Mouse (Mus musculus) embryonic facial prominence, embryonic 13.5 days (tissue): ENCODE results near the gene Ppa2. TPM values are rescaled to one million over a fixed set of nuclear protein-coding genes. Genes with fewer than 3 reads are reported as not detected.

Experiments
- ATAC-seq: fragments of 200-750 bp; cut with Nextera tagmentation; 2 replicates; pipeline ENCODE4 v1.8.0; 2017; ENCODE audit warnings: low read depth; ENCODE audit not compliant: insufficient number of reproducible peaks, insufficient read depth, low FRiP score, low TSS enrichment
- H3K27ac ChIP-seq: fragments of 300-500 bp; sonication (generic); 2 replicates; pipeline ENCODE4 v1.5.1; 2015; ENCODE audit warnings: moderate library complexity, mild to moderate bottlenecking, inconsistent platforms
- H3K27me3 ChIP-seq: fragments of 300-500 bp; sonication (generic); 2 replicates; pipeline ENCODE4 v1.6.1; 2015; ENCODE audit warnings: mild to moderate bottlenecking, inconsistent platforms
- H3K36me3 ChIP-seq: fragments of 300-500 bp; sonication (generic); 2 replicates; pipeline ENCODE4 v1.6.1; 2015; ENCODE audit warnings: mild to moderate bottlenecking, inconsistent platforms
- H3K4me1 ChIP-seq: fragments of 300-500 bp; sonication (generic); 2 replicates; pipeline ENCODE4 v1.6.1; 2015; ENCODE audit warnings: inconsistent platforms
- H3K4me2 ChIP-seq: fragments of 300-500 bp; sonication (generic); 2 replicates; pipeline ENCODE4 v1.6.1; 2015; ENCODE audit warnings: moderate library complexity, mild to moderate bottlenecking, inconsistent platforms
- H3K4me3 ChIP-seq: fragments of 300-500 bp; sonication (generic); 2 replicates; pipeline ENCODE4 v1.5.1; 2015; ENCODE audit warnings: mild to moderate bottlenecking, inconsistent platforms
- H3K9ac ChIP-seq: fragments of 300-500 bp; sonication (generic); 2 replicates; pipeline ENCODE4 v1.6.1; 2015; ENCODE audit warnings: mild to moderate bottlenecking, inconsistent platforms
- H3K9me3 ChIP-seq: fragments of 300-500 bp; sonication (generic); 2 replicates; pipeline ENCODE4 v1.6.1; 2016; ENCODE audit warnings: inconsistent platforms
- WGBS: fragments of 180-500 bp; shearing (Covaris S2); methylation state at CpG from one replicate; pipeline ENCODE4 v1.1.7; 2015; ENCODE audit warnings: mixed read lengths; 5-methylcytosine and 5-hydroxymethylcytosine counted together
- polyA plus RNA-seq: library from polyadenylated mRNA; unstranded; fragments of >200 nt; fragmentation: Nextera tagmentation; extraction: Ambion mirVana; gene quantifications from 2 replicates; pipeline ENCODE4 v1.2.1, GENCODE M21; 2015

Ppa2 gene
- 77.0 and 86.2 TPM in 2 replicates for polyA plus RNA-seq

- Histone ChIP-seq H3K9ac (peak within 1 kb of the TSS; percentile 96), H3K27me3 (no peaks in the 10 kb centered on the region), H3K4me3 (peak within 1 kb of the TSS; percentile 79), H3K4me1 (no peaks in the 10 kb centered on the region), H3K36me3 (no peaks in the 10 kb centered on the region), H3K4me2 (peak within 1 kb of the TSS; percentile 66), H3K9me3 (peaks cover 6% of the 10 kb centered on the region; the same call in 1 of the 2 replicates), H3K27ac (peak within 1 kb of the TSS; percentile 98)
- ATAC-seq = peak; percentile 89
- WGBS = under 1% methylated on average over 84 of the region's 95 CpGs
Measured at GRCm38 (mm10) chr3:133309954-133310808, at the start of gene Ppa2. Gene Ppa2, plus strand, starts transcription at chr3:133310110.

DNA sequence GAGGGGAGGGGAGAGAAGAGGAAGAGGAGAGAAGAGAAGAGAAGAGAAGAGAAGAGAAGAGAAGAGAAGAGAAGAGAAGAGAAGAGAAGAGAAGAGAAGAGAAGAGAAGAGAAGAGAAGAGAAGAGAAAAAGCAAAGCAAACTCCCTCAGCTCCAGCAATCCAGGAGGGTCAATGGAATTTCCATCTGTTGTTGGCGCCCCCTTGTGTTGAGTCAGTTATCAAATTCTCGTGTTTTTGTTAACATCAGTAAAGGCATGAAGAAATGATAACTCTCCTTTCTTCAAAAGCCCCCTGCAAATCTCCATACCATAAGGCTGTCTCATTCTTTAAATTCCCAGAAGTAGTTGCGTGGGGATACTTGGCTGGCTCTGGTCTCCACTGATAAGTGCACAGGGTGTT lies 38.0 kb upstream of the Ppa2 start:
- no peak overlapping the region for H3K4me2 ChIP-seq
- no peaks in the 10 kb centered on the region for H3K4me1 ChIP-seq
- H3K36me3 ChIP-seq = no peaks in the 10 kb centered on the region
- H3K27me3 ChIP-seq = no peaks in the 10 kb centered on the region
- H3K9ac ChIP-seq = no peak overlapping the region
- no peak overlapping the region for H3K27ac ChIP-seq
- 16% methylated on average over 3 of the region's 3 CpGs for WGBS
- H3K4me3 ChIP-seq = no peak overlapping the region
- ATAC-seq = no peak
- no peaks in the 10 kb centered on the region for H3K9me3 ChIP-seq

DNA sequence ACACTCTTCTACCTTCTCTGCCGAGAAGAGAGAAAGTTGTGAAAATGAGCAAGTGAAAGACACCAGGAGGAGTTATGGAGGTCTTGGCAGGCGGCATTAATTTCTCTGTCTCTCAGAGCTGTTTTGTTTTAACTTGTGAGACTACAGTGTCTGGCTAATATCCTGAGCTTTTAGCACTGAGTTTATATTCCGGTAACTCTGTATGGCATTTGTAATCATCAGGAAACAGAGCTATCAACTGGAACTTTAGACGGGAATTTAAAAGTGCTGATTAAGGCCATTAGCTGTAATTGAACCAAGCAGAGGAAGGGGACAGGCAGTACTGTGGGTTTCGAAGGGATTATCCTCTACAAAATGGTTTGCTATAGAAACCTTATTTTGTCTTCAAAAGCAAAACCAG lies 25.3 kb upstream of the Ppa2 start:
- Histone ChIP-seq H3K4me1 (no peaks in the 10 kb centered on the region), H3K9me3 (no peaks in the 10 kb centered on the region), H3K27ac (no peak overlapping the region), H3K36me3 (no peaks in the 10 kb centered on the region), H3K4me2 (no peak overlapping the region), H3K4me3 (no peak overlapping the region), H3K9ac (no peak overlapping the region), H3K27me3 (no peaks in the 10 kb centered on the region)
- no peak for ATAC-seq
- WGBS = 46% methylated on average over 5 of the region's 5 CpGs

DNA sequence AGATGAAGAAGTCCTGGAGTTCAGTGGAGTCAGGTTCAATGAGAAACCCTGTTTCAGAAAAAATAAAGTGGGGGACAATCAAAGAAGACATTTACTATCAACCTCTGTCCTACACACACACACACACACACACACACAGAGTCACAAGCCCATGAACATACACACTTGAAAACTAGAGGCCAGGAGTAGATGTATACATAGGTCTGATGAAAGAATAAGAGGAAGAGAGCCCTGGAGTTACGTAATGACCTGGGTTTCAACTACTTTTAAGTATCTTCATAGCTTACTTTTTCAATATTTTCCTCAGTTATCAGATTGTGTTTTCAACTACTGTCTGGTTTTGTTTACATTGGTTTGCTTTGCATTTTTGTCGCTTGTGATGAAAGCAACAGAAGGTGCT lies 21.1 kb upstream of the Ppa2 start:
- Histone ChIP-seq H3K9ac (no peak overlapping the region), H3K4me2 (no peak overlapping the region), H3K27me3 (no peaks in the 10 kb centered on the region), H3K36me3 (no peaks in the 10 kb centered on the region), H3K4me1 (no peaks in the 10 kb centered on the region), H3K4me3 (no peak overlapping the region), H3K27ac (no peak overlapping the region), H3K9me3 (peaks cover 2% of the 10 kb centered on the region; the same call in 1 of the 2 replicates)
- WGBS = 92% methylated on average over 2 of the region's 2 CpGs
- ATAC-seq = no peak

DNA sequence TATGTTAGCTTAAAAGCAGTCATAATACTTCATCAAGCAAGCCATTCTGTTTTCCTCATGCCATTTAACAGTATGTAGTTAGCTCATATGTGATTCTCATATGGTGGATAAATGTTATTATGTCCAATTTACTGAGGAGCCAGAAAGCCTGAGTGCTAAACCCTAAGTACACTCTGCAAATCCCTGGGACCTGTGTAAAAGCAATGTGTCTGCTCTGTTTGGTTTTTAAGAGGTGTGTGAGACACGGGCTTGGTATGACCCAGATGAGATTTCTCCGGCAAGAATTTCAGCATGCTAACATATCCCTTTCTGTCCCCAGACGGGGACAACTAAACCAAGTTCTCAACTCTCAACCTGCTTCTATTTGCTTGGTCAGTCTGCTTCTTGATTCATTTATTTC lies 5.6 kb upstream of the Ppa2 start:
- H3K36me3 ChIP-seq = no peaks in the 10 kb centered on the region
- H3K4me1 ChIP-seq = no peaks in the 10 kb centered on the region
- H3K27ac ChIP-seq = no peak overlapping the region
- H3K9me3 ChIP-seq = peaks cover 6% of the 10 kb centered on the region; the same call in 1 of the 2 replicates
- no peak overlapping the region for H3K4me2 ChIP-seq
- H3K4me3 ChIP-seq = no peak overlapping the region
- 92% methylated on average over 3 of the region's 3 CpGs for WGBS
- no peak for ATAC-seq
- no peak overlapping the region for H3K9ac ChIP-seq
- H3K27me3 ChIP-seq = no peaks in the 10 kb centered on the region

- no peaks in the 10 kb centered on the region for H3K36me3 ChIP-seq
- H3K27ac ChIP-seq = no peak overlapping the region
- ATAC-seq = no peak
- no peaks in the 10 kb centered on the region for H3K4me1 ChIP-seq
- H3K27me3 ChIP-seq = no peaks in the 10 kb centered on the region
- peaks cover 6% of the 10 kb centered on the region; the same call in 1 of the 2 replicates for H3K9me3 ChIP-seq
- WGBS = 95% methylated on average over 3 of the region's 3 CpGs
- H3K9ac ChIP-seq = no peak overlapping the region
- no peak overlapping the region for H3K4me3 ChIP-seq
- no peak overlapping the region for H3K4me2 ChIP-seq
Measured at GRCm38 (mm10) chr3:133308361-133308760, 1.5 kb upstream of the Ppa2 start.

DNA sequence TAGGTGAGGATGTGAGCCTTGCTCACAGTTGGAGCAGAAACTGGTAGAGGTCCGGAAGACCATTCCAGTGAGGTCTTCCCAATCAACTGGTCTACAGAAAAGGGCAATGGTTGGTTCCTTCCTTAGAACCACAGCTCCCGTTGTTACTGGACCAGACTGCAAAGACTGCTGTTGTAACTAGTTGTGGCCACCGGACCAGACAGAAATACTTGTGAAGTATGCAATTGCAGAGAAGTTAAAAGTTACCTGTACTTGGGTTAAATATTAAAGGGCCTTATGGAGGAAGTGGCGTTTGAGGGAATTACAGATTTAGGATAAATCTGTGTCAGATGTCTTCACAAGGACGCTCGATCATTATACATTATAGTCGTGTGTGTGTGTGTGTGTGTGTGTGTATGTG lies 551 bp upstream of the Ppa2 start:
- Histone ChIP-seq H3K9me3 (peaks cover 6% of the 10 kb centered on the region; the same call in 1 of the 2 replicates), H3K27me3 (no peaks in the 10 kb centered on the region), H3K4me3 (peak overlapping the region; percentile 79), H3K36me3 (no peaks in the 10 kb centered on the region), H3K4me1 (no peaks in the 10 kb centered on the region), H3K4me2 (no peak overlapping the region; the same call in 1 of the 2 replicates), H3K27ac (no peak overlapping the region), H3K9ac (no peak overlapping the region)
- ATAC-seq = no peak
- WGBS = 94% methylated on average over 7 of the region's 7 CpGs

DNA sequence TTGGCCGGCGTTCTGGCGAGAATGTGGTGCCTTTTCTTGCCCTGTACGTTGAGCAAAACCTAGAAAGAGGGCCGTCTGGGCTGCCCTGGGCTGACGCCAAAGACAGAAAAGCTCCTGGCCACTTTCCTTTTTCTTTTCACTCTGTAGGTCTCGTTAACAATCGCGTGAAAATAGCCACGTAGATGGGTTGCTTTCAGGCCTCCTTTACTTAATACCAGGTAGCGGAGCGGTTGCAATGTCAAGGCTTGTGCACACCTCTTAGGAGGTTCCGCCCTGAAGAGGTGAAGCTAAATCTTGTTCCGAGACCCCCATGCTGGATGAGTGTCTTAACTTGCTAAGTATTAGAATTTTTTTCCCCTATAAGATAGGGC lies 884 bp downstream of the Ppa2 start:
- Histone ChIP-seq H3K4me2 (peak overlapping the region; percentile 66), H3K9me3 (peaks cover 6% of the 10 kb centered on the region; the same call in 1 of the 2 replicates), H3K4me3 (peak overlapping the region; percentile 79), H3K27me3 (no peaks in the 10 kb centered on the region), H3K4me1 (no peaks in the 10 kb centered on the region), H3K9ac (peak overlapping the region; percentile 96), H3K36me3 (no peaks in the 10 kb centered on the region), H3K27ac (peak overlapping the region; percentile 98)
- ATAC-seq = no peak
- WGBS = 23% methylated on average over 14 of the region's 14 CpGs

DNA sequence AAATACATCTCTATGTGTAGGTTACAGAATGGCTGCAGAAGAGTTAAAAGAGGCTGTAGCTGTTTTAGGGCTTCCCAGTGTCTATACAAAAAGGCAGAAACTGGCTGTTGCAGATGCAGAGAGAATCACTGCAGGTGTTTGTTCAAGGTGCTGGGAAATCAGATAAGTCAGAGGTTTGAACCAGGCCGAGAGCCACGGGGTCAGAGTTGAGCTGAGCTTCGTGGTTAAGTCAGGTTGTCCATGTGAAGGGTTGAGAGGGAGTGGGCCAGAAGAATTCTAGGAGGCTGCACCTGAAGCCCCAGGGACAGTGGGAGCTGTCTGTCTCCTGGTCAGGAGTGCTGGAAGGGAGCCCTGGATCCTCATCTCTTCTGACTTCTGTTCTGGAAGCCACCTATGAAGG lies 2.4 kb downstream of the Ppa2 start:
- Histone ChIP-seq H3K4me1 (no peaks in the 10 kb centered on the region), H3K27ac (no peak overlapping the region), H3K9me3 (peaks cover 6% of the 10 kb centered on the region; the same call in 1 of the 2 replicates), H3K4me2 (no peak overlapping the region), H3K4me3 (no peak overlapping the region), H3K36me3 (no peaks in the 10 kb centered on the region), H3K27me3 (no peaks in the 10 kb centered on the region), H3K9ac (no peak overlapping the region)
- ATAC-seq = no peak
- WGBS = 93% methylated on average over 3 of the region's 3 CpGs

- 78% methylated on average over 6 of the region's 6 CpGs for WGBS
- no peak overlapping the region for H3K9ac ChIP-seq
- ATAC-seq = no peak
Measured at GRCm38 (mm10) chr3:133312850-133313249, 2.9 kb downstream of the Ppa2 start.

DNA sequence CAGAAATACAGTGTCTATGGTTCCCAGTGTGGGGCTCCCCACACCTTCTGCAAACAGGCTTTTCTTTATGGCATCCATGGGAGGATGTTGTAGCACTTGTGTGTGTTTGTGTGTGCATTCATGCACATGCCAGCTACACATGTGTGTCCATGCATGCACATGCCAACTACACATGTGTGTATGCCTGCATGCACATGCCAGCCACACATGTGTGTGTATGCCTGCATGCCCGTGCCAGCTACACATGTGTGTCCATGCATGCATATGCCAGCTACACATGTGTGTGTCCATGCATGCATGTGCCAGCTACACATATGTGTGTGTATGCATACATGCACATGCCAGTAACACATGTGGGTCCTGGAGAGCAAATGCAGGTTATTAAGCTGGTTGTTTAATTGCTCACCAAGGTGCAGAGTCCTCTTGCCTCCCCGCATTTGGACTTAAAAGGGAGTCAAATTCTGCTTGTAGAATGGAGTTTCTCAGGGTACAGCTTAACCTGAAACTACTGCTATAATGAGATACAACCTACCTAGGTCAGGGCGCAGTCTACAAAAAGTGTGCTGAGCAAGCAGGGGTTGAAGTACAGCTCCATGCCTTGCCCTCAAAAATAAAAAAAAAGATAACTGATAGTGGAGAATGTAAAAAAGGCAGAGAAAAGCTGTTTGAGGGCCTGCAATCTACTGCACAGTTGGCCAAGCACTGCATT lies 3.7 kb downstream of the Ppa2 start:
- ATAC-seq = no peak
- Histone ChIP-seq H3K9me3 (no peaks in the 10 kb centered on the region; the same call in 1 of the 2 replicates), H3K4me3 (no peak overlapping the region), H3K9ac (no peak overlapping the region), H3K27ac (no peak overlapping the region), H3K4me1 (no peaks in the 10 kb centered on the region), H3K36me3 (no peaks in the 10 kb centered on the region), H3K27me3 (no peaks in the 10 kb centered on the region), H3K4me2 (no peak overlapping the region)
- 95% methylated on average over 3 of the region's 3 CpGs for WGBS

More at GRCm38 (mm10) chr3:133312850-133313249, 2.9 kb downstream of the Ppa2 start:
- no peaks in the 10 kb centered on the region for H3K27me3 ChIP-seq
- H3K4me3 ChIP-seq = no peak overlapping the region
- H3K36me3 ChIP-seq = no peaks in the 10 kb centered on the region
- H3K4me1 ChIP-seq = no peaks in the 10 kb centered on the region
- H3K4me2 ChIP-seq = no peak overlapping the region
- peaks cover 6% of the 10 kb centered on the region; the same call in 1 of the 2 replicates for H3K9me3 ChIP-seq
- no peak overlapping the region for H3K27ac ChIP-seq
